Mouse (Mus musculus): ENCODE data around the gene Ankrd23.

- TF ChIP-seq CTCF (IDR thresholded peaks at IDR 0.05; ENCODE audit: control insufficient read depth, insufficient read depth, low read length) (no peak), POLR2A (IDR thresholded peaks at IDR 0.05; ENCODE audit: borderline replicate concordance, control insufficient read depth, low read depth, low read length) (no peak)
Observed at GRCm38 (mm10) chr1:36558031-36558993, 21.6 kb upstream of the Ankrd23 start, which contains the start of gene Sema4c.
